Mouse (Mus musculus) layer of hippocampus, adult 18-20 months (tissue): ENCODE results near the gene Scamp4. TPM values are rescaled to one million over a fixed set of nuclear protein-coding genes. Genes with fewer than 3 reads are reported as not detected.

Experiments
- DNase-seq, 2 experiments: peaks; one replicate each; pipeline ENCODE4 v3.0.0; 2022; ENCODE audit warnings: low spot score in 2 of 2
- total RNA-seq, 2 experiments: library from RNA; stranded (reverse); gene quantifications; 2 replicates each; pipeline ENCODE4 v1.2.3; 2021

The Scamp4 gene
- total RNA-seq, 2 experiments from 2014 or later: 43.9 to 54.4 TPM

DNA sequence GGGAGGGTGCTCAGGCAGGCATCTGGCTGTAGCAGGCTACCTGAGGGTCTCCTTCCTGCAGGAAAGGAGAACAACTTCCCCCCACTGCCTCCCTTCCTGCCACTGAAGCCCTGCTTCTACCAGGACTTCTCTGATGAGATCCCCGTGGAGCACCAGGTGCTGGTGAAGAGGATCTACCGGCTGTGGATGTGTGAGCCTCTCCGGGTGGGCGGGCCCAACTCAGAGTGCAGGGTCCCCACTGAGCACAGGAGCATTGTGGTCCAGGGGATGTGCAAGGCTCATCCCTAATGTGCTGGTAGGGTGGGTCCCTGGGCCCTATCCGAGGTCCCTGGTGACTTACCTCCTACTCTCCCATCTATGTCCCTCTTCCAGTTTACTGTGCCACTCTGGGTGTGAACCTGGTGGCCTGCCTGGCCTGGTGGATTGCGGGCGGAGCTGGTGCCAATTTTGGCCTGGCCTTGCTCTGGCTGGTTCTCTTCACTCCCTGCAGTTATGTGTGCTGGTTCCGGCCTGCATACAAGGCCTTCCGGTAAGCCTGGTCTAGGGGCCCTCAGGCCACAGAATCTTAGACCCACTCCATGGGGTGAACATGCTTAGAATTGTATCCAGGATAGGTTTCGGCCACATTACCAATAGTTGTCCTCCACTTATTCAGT is 6.7 kb downstream of the Scamp4 start:
- no peak for DNase-seq

DNA sequence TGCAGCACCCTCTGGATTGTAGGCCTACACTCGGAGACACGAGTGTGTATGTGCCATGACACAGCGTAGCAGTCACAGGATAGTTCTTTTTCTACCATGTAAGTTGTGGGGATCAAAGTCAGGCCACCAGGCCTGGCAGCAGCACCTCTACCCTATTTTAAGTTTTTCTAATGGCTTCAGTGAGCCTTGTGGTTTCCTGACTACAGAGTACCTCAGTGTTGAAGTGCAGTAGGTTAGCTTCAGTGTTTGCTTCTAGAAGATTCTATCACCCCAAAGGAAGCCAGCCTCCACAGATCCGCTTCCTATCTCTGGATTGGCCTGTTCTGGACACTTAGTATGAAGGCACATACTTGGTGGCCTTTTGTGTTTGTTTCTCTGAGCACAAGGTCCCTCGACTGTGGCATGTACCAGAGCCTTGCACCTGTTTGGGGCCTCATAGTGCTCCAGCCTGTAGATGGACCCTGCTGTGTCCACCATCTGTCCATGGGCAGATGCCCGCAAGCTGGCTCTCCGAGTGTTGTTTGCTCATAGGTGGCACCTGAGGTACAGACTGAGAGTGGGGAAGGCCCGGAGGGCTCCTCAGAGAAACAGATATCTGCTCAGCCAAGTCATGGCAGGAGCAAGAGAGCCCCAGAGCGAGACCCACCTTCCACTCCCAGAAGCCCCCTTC is 7.6 kb downstream of the Scamp4 start:
- no peak for DNase-seq

DNA sequence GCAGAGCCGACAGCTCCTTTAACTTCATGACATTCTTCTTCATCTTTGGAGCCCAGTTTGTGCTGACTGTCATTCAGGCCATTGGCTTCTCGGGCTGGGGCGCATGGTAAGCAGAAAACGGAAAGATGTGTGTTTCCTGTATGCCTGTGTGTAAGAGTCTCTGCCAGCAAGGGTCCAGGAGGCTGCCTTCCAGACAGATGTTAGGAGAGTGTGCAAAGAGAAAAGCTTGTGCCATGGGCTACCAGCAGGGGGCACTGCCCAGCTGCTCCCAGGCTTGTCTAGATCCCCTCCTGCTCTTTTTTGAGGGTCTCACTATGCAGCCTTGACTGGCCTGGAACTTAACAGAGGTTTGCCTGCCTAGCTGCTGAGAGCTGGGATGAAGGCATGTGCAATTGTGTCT is 8.4 kb downstream of the Scamp4 start:
- peak in 1 of 2 experiments; percentile 40 for DNase-seq

DNA sequence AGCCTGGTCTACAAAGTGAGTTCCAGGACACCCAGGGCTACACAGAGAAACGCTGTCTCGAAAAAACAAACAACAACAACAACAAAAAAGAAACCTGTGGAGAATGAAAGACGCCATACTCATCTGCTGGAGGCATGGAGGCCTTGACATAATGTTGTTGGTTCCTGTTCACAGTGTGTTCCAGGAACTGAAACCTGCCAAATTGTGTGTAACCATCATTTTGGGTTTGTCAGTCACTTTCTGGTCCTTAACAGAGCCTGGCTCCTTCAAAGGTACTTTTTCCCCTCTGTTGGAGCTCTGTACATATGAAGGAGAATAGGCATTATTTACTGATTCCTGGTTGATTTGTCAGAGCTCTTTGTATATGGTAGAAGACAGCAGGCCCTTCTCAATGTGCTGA is 9.2 kb downstream of the Scamp4 start:
- no peak for DNase-seq

DNA sequence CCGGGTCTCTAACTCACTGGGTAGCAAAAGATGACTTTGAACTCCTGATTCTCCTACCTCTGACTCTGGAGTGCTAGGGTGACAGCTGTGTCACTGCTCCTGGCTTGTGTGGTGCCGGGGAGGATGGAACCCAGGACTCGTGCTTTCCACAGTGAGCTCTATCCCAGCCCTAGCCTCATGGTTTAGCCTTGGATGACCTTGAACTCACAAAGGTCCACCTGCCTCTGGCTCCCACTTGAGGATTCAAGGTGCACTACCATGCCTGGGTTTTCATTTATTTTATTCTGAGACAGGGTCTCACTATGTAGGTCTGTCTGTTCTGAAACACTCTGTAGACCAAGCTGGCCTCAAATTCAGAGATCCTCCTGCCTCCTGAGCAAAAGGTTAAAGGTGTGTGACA is 11.1 kb downstream of the Scamp4 start:
- DNase-seq: no peak

DNA sequence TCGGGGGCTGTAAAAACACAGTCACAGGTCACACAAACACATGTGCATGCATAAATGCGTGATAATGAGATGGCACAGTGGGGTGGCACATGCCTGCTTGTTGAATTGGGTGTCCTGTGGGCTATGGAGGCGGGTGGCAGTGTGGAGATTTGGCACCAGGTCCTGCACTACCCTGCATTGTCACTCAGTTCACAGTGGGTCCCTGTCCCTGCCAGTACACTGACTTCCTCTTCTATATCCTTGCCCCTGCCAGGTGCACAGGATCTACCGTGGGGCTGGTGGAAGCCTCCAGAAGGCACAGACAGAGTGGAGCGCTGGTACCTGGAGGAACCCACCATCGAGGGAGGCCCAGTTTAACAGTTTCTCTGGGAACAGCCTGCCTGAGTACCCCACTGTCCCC is 11.7 kb downstream of the Scamp4 start:
- DNase-seq: no peak

DNA sequence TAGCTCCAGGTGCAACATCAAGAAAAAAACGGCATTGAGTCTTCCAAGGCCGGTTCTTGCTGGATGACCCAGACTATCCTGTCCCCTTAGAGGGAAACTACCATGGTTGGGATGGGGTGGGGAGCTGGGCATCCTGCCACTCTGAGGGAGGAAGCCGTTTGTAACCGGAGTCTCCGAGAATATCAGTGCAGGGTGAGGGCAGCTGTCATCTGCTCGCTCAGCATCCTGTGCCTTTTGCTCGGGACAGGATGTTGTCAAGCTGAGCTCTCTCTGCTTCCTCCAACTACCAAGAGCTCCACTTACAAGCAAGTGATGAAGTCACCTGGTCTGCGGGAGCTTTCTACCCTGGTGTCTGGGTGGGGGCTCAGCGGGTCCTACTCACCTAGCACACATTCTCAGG is 15.5 kb downstream of the Scamp4 start:
- no peak for DNase-seq

DNA sequence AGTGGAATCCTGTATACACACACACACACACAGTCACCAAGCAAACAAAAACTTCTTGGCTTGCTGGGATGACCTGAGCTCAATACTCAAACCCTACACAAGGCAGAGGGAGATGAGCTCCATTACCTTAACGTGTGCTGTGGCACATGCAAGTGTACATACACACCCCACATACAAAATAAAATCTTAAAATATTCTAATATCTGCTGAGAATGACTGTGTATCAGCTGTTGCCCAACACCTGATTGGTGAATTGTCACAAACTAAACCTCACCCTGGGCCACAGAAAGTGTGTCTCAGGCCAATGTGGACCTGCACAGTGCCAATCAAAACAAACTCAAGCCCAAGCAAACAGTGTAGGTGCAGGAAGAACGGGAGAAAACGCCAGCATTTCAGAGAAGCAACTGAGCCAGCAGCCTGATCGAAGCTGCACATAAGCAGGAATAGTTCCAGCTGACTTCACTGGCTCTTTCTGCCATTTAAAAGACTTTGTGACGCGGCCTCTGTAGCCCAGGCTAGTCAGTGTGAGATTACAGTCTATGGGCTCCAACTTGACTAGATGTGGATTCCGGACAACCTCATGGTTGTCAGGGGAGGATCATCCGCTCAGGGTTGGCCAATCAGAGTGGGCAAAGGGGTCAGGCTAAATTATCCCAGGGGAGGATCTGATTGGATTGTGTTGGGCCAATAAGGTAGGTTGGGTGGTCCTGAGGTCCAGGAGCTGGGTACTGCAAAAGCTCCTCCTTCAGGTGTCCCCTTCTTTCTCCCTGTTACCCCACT is 17.0 kb downstream of the Scamp4 start:
- DNase-seq: no peak

DNA sequence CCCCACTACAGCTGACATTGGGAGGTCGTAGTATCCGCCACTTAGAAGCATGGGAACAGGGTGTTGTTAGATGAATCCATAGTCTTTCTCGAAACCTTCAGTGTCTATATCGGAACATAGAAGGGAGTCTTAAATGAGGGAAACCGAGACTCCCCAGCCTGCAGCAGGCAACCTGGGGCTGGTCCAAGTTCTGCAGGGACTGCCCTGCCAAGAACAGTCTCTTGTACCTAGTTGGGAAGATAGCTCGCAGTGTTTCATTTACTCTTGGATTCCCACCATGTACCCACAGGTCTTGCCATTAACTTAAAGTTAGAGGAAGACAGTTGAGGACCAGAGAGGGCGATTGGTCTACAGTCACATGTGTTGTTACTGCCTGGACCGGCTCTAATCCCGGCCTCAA is 17.7 kb downstream of the Scamp4 start:
- DNase-seq: no peak

DNA sequence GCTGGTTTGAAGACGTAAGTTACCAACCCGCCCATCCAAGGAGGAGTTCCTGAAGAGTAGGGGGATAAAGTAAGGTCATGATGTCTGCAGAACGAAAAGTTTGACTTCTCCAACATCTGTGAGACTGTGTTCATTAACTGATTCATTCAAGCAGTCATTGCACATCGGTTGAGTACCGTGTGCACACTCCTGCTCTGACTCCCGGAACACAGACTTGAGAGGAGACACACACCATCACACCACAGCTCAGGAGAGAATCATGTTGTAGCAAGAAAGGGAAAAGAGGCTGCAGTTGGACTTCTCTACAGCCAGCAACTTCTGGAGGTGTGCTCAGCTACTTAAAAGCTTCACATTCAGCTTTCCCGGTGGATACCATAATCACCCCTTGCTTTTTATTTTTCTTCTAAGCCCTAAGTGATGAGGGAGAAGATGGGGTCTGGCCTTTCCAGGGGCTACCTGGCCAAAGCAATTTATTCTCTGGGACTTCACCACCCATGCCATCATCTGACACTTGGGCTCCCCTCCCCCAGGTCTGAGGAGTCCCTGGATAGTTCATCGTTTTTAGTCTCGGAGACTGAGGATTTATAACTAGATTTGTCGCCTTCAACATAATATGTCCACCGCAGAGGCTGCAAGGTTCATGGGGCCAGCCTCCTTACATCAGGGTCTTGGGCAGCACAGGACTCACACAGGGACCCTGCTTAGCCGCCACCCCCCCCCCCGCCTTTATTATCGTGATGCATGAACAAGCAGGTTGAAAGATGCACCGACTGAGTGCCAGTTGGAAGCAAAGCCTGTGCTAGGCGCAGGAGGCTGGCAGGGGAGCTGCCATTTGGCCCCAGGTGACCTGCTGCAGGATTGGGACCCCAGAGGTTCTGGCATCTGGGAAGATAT is 18.4 kb downstream of the Scamp4 start:
- DNase-seq: no peak

DNA sequence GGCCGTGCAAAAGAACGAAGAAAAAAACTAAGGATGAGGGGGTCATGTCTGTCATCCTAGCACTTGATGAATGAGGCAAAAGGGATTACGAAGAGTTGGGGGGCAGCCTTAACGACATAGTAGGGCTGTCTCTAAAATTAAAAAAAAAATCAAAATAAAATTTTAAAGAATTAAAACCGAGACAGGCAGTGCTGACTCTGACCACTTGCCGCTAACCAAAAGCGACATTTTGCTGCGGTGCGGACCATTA is 18.9 kb downstream of the Scamp4 start:
- no peak for DNase-seq

DNA sequence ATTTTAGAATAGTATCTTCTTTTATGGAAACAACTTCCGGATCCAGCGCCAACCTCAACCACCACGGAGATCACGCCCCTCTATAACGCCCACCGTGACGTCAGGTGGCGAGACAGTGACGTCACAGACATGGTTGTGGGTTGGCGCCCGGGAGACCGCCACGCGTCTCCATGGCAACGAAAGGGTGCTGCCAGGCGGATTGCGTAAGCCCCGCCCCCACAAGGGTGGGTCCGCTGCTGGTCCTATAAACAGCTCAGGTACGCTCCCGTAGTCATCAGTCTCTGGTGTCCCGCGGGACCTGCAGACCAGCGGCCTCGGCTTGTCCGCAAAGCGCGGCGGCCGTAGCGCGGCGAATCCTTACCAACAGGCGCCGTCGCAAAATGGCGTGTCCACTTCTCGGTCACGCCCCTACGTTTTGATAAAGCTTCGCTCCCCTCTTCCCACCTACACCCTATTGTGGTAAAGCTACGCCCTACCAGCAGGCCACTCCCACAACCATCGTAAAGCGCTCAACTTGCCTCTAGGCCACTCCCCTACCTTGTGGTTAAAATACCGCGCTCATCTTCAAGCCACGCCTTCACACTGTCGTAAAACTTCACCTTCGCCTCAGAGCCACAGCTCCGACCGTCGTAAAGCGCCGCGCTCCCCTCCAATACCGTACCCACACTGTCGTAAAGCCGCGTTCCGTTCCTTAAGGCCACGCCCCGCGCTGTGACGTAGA is 19.4 kb downstream of the Scamp4 start:
- peak; percentile 99 to 100 for DNase-seq

DNA sequence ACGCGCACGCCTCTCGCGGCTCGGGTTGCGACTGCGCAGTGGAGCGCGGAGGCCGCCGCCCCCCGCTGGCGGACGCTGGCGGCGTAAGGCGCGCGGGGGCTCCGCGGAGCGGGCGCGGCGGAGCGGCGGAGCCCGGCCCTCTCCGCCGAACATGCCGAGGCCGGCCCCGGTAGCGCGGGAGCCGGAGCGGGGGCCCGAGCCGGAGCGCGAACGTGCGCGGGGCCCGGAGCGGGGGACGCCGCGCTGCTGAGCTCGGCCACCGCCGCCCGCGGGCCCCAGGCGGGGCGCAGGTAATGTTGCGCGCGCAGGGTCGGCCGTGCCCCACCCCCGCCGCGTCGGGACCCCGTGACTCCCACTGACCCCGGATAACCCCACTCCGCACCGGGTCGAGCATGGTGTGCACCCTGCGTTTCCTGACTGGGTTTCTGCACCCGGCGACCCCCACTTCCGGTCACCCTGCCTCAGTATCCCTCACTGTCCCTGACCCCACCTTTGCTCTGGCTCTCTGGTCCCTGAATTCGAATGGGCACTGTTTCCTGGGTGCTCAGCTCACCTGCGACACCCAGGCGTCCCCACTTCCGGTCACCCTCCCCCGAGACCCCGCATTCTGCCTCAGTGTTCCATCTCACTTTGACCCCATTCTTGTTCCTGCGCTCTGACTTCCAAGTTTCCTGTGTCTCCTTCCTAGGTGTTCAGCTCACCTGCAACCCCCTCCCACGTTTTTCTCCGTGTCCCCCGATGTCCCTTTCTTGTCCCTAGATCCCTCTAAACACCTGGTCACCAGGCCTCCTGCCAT is 20.2 kb downstream of the Scamp4 start, which contains the start of gene Csnk1g2:
TSS of gene Csnk1g2 (plus strand) at position 178 of the 796 bp plus-strand sequence.
- peak in 1 of 2 experiments; percentile 53 for DNase-seq

DNA sequence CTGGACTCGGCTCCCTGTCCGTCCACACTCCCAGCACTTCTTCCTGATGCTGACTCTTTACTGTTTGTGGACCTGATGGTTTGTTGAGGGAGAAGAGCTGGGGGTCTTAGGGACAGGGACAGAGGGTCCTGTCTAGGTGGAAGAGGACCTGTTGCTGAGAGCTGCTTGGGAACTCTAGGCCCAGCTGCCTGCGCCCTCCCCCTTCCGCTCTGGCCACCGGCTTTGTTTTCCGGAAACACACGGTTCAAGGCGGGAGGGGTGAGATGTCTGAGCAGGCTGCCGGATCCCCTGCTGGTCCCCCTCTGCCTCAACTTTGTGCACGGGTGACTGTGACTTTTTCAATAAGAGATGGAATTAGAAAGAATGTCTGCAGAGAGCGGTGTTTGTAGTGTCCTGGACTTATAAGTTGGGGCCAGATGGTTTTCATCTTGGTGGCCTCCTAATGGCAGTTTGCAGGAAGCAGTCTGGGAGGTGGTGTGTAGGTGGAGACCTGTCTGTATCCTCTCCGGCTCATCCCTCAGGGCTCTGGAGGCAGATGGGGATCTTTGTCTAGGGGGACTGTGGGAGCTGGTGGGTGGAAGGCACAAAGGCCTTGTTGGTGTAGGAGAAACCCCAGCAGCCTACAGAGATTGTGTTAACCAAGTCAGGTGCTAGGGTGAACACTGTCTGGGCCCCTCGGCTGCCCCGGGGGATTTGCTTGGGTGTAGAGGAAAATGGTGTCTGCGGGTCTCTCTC is 21.0 kb downstream of the Scamp4 start:
- DNase-seq: peak in 1 of 2 experiments; percentile 62

DNA sequence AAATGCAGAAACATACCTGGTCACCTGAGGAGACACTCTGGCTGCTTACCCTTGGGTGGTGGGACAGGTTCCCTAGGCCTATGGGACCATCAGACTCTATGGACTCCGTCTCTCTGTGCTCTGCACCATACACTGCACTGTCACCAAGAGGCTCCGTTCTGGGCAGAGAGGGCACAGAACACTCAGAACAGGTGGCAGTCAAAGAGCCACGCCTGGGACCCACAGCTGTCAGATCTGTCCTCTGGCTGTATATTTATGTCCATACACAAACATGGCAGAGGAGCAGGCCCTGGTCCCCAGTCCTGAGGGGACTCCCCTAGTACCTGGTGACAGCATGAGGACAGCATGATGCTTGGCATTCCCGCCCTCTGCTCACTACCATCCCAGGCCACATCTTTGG is 23.1 kb downstream of the Scamp4 start:
- no peak for DNase-seq

DNA sequence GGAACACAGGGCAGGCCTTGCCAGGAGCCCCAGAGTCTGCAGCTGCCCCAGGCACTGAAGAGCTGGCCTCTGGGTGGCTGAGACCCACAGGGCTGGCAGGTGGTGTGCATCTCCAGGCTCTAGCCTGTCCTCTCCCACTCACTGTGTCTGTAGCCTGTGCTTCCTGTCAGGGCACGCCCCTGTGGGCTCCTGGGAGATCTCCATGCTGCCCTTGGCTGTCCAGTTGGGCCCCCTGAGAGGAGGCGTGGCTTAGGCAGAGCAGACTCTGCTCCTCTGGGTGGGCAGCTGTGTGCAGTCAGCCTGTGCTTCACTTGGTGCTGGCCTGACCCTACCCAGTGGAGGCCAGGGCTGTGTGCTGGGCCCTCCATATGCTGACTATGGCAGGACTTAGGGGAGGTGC is 25.0 kb downstream of the Scamp4 start:
- no peak for DNase-seq

DNA sequence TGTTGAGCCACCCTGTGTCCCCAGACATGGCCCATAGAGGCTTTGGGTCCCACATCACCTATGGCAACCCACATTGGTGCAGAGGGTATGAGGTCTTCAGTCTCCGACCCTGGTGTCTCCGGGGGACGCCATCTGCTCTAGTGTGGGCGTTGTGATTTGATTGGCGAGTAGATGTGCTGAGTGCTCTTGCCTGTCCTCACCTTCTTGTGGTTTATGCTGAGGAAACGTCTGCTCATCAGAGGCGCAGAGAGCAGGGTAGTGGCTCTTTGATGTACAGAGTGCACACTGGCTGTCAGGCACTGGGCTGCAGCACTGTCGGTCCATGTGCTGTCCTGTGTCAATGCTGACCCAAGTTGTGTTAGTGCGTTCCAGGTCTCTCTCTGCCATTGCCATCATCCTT is 26.3 kb downstream of the Scamp4 start:
- DNase-seq: no peak

DNA sequence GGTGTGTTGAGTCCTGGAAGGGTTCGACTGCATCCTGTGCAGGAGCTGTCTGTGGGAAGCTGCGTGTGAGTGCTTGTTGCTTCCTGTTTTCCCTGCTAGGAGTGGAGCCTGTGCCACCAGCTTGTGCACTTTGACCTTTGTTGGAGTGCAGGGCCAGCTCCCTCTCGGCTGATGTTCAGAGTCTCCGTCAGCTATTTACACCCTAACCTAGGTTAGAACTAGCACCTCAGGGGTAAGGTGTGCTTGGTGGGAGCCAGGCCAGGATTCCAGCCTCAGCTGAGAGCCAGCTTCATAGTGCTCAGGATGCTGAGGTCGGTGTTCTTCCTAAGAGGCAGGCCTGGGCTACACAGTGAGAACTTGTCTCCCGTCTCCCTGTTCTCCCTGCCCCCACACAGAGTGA is 32.7 kb downstream of the Scamp4 start:
- DNase-seq: no peak

DNA sequence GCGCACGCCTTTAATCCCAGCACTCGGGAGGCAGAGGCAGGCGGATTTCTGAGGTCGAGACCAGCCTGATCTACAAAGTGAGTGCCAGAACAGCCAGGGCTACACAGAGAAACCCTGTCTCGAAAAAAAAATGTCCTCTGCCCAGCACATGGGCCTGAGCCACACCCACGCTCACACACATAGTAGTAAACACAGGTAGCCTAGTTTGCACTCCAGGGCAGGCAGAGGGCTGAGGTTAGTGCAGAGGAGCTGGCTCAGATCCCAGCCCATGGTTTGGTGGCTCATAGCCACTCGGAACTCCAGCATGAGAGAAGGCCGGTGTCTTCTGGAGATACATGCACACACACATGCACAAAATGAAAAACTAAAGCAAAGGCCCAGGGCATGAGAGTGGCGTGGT is 44.3 kb downstream of the Scamp4 start:
- no peak for DNase-seq
